14 mouse cellular contexts compared by ENCODE assay signal in the genomic region with DNA sequence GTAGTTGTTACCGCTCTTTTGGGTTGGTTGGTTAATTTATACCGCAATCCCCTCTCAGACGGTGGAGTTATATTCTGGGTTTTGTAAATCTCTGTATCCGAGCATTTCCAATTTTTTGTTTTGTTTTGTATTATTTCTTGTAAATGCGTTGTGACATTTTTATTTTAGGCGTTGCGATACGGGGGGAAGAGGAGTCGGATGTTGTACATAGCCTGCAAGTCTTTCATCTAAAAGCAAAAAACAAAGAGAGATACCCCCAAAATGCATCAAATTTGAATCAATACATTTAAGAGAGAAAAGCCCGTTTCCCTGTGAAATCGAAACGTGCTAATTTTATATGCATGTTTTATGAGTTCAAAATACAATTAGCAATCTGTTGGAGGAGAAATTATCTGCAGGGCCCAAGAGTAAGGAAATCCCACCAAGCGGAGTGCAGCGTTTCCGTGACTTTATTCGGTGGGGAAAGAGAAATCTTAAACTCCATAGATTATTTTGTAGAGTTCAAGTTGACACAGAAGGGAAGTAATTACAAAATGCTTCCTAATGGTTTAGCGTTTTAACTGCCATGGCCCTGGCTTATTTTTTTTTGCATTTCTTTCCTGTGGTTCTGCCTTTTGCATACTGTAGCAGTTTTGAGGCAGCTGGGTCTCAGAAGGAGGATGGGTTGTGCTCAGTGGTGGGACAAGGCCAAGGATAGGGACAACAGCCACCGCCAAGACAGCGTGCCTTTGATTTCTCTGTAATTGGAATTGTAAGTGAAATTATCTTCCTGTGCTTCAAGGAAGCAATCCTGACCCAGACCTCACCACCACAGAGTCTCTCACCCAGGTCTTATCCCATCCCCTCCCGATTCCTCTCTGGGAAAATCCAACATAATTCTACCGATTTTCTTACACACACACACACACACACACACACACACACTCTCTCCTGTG. TPM values are rescaled to one million over a fixed set of nuclear protein-coding genes. Genes with fewer than 3 reads are reported as not detected.
A peak's percentile ranks its signal among the peaks of the same experiment; 100 is the strongest.
DNase-seq lines count a peak whose midpoint lies in the region; ATAC-seq and TF ChIP-seq lines count a peak whose summit lies in the region.
"Had no signal": no experiment of that assay in that cellular context is flagged by ENCODE, and none has a peak within 500 bp of the region (broad histone marks: within the 10 kb centered on the region; RNA-seq: fewer than 3 reads in every experiment).

No protein-coding gene starts in this region.

- H3K27ac ChIP-seq in heart, embryonic 15.5 days, result no peak overlapping the region
- H3K27ac ChIP-seq in heart, embryonic 10.5 days, result no peak overlapping the region
- H3K27ac ChIP-seq in forebrain, embryonic 13.5 days, result peak overlapping the region; percentile 99
- H3K27ac ChIP-seq in hindbrain, postnatal 0 days, result peak overlapping the region; percentile 80
- H3K27ac ChIP-seq in neural tube, embryonic 12.5 days, result no peak overlapping the region
- H3K27ac ChIP-seq in kidney, embryonic 14.5 days (ENCODE audit: low read depth, low read length), result no peak overlapping the region

- no peak for DNase-seq in heart, embryonic 10.5 days (ENCODE audit: low spot score)
- DNase-seq in hindbrain, postnatal 0 days (ENCODE audit: low spot score), result peak; percentile 16
- no peak for DNase-seq in thymus, postnatal 10 days (ENCODE audit: low spot score in 2 of 2)
- DNase-seq: kidney, postnatal 14 days; thymus, postnatal 36 days had no signal

- 4% methylated on average over 21 of the region's 21 CpGs for WGBS in heart, embryonic 15.5 days
- 2% methylated on average over 21 of the region's 21 CpGs for WGBS in heart, embryonic 10.5 days
- under 1% methylated on average over 21 of the region's 21 CpGs for WGBS in forebrain, embryonic 13.5 days
- WGBS in hindbrain, postnatal 0 days, result 5% methylated on average over 21 of the region's 21 CpGs
- under 1% methylated on average over 21 of the region's 21 CpGs for WGBS in neural tube, embryonic 12.5 days
- 1% methylated on average over 21 of the region's 21 CpGs for WGBS in kidney, embryonic 14.5 days

- no peaks in the 10 kb centered on the region for H3K9me3 ChIP-seq in heart, embryonic 15.5 days (replicated peaks)
- no peaks in the 10 kb centered on the region for H3K9me3 ChIP-seq in heart, embryonic 10.5 days
- no peaks in the 10 kb centered on the region for H3K9me3 ChIP-seq in forebrain, embryonic 13.5 days (replicated peaks)
- no peaks in the 10 kb centered on the region for H3K9me3 ChIP-seq in hindbrain, postnatal 0 days (ENCODE audit: low read length)
- H3K9me3 ChIP-seq in neural tube, embryonic 12.5 days, result no peaks in the 10 kb centered on the region
- H3K9me3 ChIP-seq in kidney, embryonic 14.5 days (ENCODE audit: control insufficient read depth, low read length), result no peaks in the 10 kb centered on the region

- H3K36me3 ChIP-seq in heart, embryonic 15.5 days, result no peaks in the 10 kb centered on the region
- no peaks in the 10 kb centered on the region for H3K36me3 ChIP-seq in heart, embryonic 10.5 days
- H3K36me3 ChIP-seq in forebrain, embryonic 13.5 days (ENCODE audit: poor library complexity, severe bottlenecking), result peaks cover 12% of the 10 kb centered on the region
- no peaks in the 10 kb centered on the region for H3K36me3 ChIP-seq in hindbrain, postnatal 0 days (ENCODE audit: insufficient read depth, low read length)
- no peaks in the 10 kb centered on the region for H3K36me3 ChIP-seq in neural tube, embryonic 12.5 days
- H3K36me3 ChIP-seq in kidney, embryonic 14.5 days (ENCODE audit: control insufficient read depth, insufficient read depth, low read length), result no peaks in the 10 kb centered on the region

- H3K4me2 ChIP-seq in heart, embryonic 15.5 days, result no peak overlapping the region
- peak overlapping the region; percentile 88 for H3K4me2 ChIP-seq in forebrain, embryonic 13.5 days
- H3K4me2 ChIP-seq in hindbrain, postnatal 0 days (ENCODE audit: low read depth, low read length), result peak overlapping the region; percentile 51
- peak overlapping the region; percentile 65 for H3K4me2 ChIP-seq in neural tube, embryonic 12.5 days (replicated peaks)
- H3K4me2 ChIP-seq in kidney, embryonic 14.5 days (replicated peaks; ENCODE audit: low read depth, low read length), result no peak overlapping the region

- peak overlapping the region; percentile 39; the same call in 1 of the 2 replicates for H3K4me3 ChIP-seq in heart, embryonic 15.5 days
- H3K4me3 ChIP-seq in heart, embryonic 10.5 days, result no peak overlapping the region
- H3K4me3 ChIP-seq in forebrain, embryonic 13.5 days, result peak overlapping the region; percentile 87
- H3K4me3 ChIP-seq in hindbrain, postnatal 0 days (ENCODE audit: low read length), result peak overlapping the region; percentile 47
- H3K4me3 ChIP-seq in neural tube, embryonic 12.5 days, result peak overlapping the region; percentile 57
- H3K4me3 ChIP-seq in kidney, embryonic 14.5 days (ENCODE audit: low read length), result no peak overlapping the region

- H3K9ac ChIP-seq in heart, embryonic 15.5 days, result no peak overlapping the region
- peak overlapping the region; percentile 99 for H3K9ac ChIP-seq in forebrain, embryonic 13.5 days
- peak overlapping the region; percentile 65 for H3K9ac ChIP-seq in hindbrain, postnatal 0 days (replicated peaks; ENCODE audit: low read length)
- peak overlapping the region; percentile 81 for H3K9ac ChIP-seq in neural tube, embryonic 12.5 days
- H3K9ac ChIP-seq in kidney, embryonic 14.5 days (ENCODE audit: low read depth, low read length), result no peak overlapping the region

- H3K27me3 ChIP-seq in heart, embryonic 15.5 days, result peaks cover 98% of the 10 kb centered on the region
- peaks cover 100% of the 10 kb centered on the region for H3K27me3 ChIP-seq in heart, embryonic 10.5 days (ENCODE audit: insufficient read depth, poor library complexity, severe bottlenecking)
- H3K27me3 ChIP-seq in forebrain, embryonic 13.5 days, result 0 out of 2 replicates have a peak, but pooled peaks cover 2% of the 10 kb centered on the region
- peaks cover 59% of the 10 kb centered on the region for H3K27me3 ChIP-seq in hindbrain, postnatal 0 days (ENCODE audit: insufficient read depth, low read length)
- peaks cover 66% of the 10 kb centered on the region for H3K27me3 ChIP-seq in neural tube, embryonic 12.5 days (replicated peaks)
- H3K27me3 ChIP-seq in kidney, embryonic 14.5 days (ENCODE audit: control insufficient read depth, insufficient read depth, low read length), result peaks cover 98% of the 10 kb centered on the region

- no peak for ATAC-seq in heart, embryonic 15.5 days (replicated peaks; ENCODE audit: insufficient number of reproducible peaks, insufficient read depth, low FRiP score, low read depth)
- ATAC-seq in forebrain, embryonic 13.5 days, result no peak
- no peak for ATAC-seq in hindbrain, postnatal 0 days
- no peak for ATAC-seq in neural tube, embryonic 12.5 days (ENCODE audit: low FRiP score, low read depth)
- no peak for ATAC-seq in megakaryocyte-erythroid progenitor cell, adult 5-6 weeks (replicated peaks; ENCODE audit: low FRiP score, low TSS enrichment, poor library complexity, severe bottlenecking)
- ATAC-seq in kidney, embryonic 14.5 days (ENCODE audit: low FRiP score, low TSS enrichment), result no peak
- ATAC-seq: inflammation-experienced regulatory T-cells, adult 6 months had no signal

- peaks cover 34% of the 10 kb centered on the region for H3K4me1 ChIP-seq in heart, embryonic 15.5 days (replicated peaks)
- peaks cover 38% of the 10 kb centered on the region for H3K4me1 ChIP-seq in heart, embryonic 10.5 days
- H3K4me1 ChIP-seq in forebrain, embryonic 13.5 days, result peaks cover 63% of the 10 kb centered on the region
- no peaks in the 10 kb centered on the region for H3K4me1 ChIP-seq in hindbrain, postnatal 0 days (ENCODE audit: insufficient read depth, low read length)
- peaks cover 51% of the 10 kb centered on the region for H3K4me1 ChIP-seq in neural tube, embryonic 12.5 days
- H3K4me1 ChIP-seq in kidney, embryonic 14.5 days (ENCODE audit: control insufficient read depth, insufficient read depth, low read length), result peaks cover 16% of the 10 kb centered on the region

- no peak for TF ChIP-seq CTCF in hindbrain, postnatal 0 days (IDR thresholded peaks at IDR 0.05; ENCODE audit: low read depth)

RNA-seq across cellular contexts. Expression of a gene that starts 3.2 kb away (rescaled TPM):
- not detected in 2 replicates for polyA plus RNA-seq in heart, embryonic 15.5 days (2015; fragmentation: Nextera tagmentation; extraction: Ambion mirVana)
- not detected in 2 replicates for polyA plus RNA-seq in heart, embryonic 10.5 days (2016; fragmentation: Nextera tagmentation; extraction: Ambion mirVana)
- polyA plus RNA-seq in forebrain, embryonic 13.5 days (2015; fragmentation: Nextera tagmentation; extraction: Ambion mirVana), result 7.7 and 8.8 TPM in 2 replicates
- total RNA-seq in hindbrain, postnatal 0 days (2014; rRNA removed), result 23.1 and 25.1 TPM in 2 replicates
- 2.5 and 2.7 TPM in 2 replicates for polyA plus RNA-seq in hindbrain, postnatal 0 days (2015; fragmentation: Nextera tagmentation; extraction: Ambion mirVana)
- 1.9 and 2.0 TPM in 2 replicates for polyA plus RNA-seq in neural tube, embryonic 12.5 days (2016; fragmentation: Nextera tagmentation; extraction: Ambion mirVana)
- total RNA-seq in megakaryocyte-erythroid progenitor cell, adult 5-6 weeks (2014; fragmentation: Nextera tagmentation), result not detected in 2 replicates
- total RNA-seq in megakaryocyte-erythroid progenitor cell, adult 5-6 weeks (2017), result not detected in 2 replicates
- polyA plus RNA-seq in kidney, embryonic 14.5 days (2014; fragmentation: Nextera tagmentation; extraction: Ambion mirVana), result not detected in 2 replicates
- total RNA-seq: liver, adult 2 months had no signal
- polyA plus RNA-seq: heart, embryonic 11.5 days; inflammation-experienced regulatory T-cells, adult 6 months; liver, adult 2 months; lung, embryonic 16.5 days had no signal

Comparison
In these comparisons a context has a peak if more than half of its experiments do, and no peak if none do; other contexts are left out.
1. H3K4me3 ChIP-seq: peak in heart, embryonic 15.5 days (single experiment), forebrain, embryonic 13.5 days (single experiment), hindbrain, postnatal 0 days (single experiment) and neural tube, embryonic 12.5 days (single experiment); none in heart, embryonic 10.5 days (single experiment) and kidney, embryonic 14.5 days (single experiment).
2. H3K27ac ChIP-seq: peak in forebrain, embryonic 13.5 days (single experiment) and hindbrain, postnatal 0 days (single experiment); none in heart, embryonic 15.5 days (single experiment), heart, embryonic 10.5 days (single experiment), neural tube, embryonic 12.5 days (single experiment) and kidney, embryonic 14.5 days (single experiment).
3. H3K4me2 ChIP-seq: peak in forebrain, embryonic 13.5 days (single experiment), hindbrain, postnatal 0 days (single experiment) and neural tube, embryonic 12.5 days (single experiment); none in heart, embryonic 15.5 days (single experiment) and kidney, embryonic 14.5 days (single experiment).
4. H3K9ac ChIP-seq: peak in forebrain, embryonic 13.5 days (single experiment), hindbrain, postnatal 0 days (single experiment) and neural tube, embryonic 12.5 days (single experiment); none in heart, embryonic 15.5 days (single experiment) and kidney, embryonic 14.5 days (single experiment).